In the genomic region with DNA sequence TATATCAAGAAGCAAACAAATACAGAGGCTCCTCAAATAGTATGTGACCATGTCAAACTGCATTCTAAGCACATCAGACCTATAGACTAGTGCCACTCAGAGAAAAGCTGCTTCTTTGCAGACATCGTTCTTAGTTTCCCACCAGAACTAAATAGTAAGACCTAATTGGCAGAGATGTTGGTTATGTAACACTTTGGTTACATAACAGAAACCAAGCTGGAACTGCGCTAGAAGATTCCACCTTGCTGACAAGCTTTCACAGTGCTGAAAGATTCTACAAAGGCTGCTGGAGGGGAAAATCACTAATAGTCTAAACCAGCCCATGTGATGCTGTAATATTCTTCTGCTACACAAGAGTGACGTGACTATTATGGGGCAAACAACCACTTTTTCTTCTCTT, we compare ENCODE assay signal across 22 mouse cellular contexts. TPM values are rescaled to one million over a fixed set of nuclear protein-coding genes. Genes with fewer than 3 reads are reported as not detected.
DNase-seq lines count a peak whose midpoint lies in the region; ATAC-seq and TF ChIP-seq lines count a peak whose summit lies in the region.
"Had no signal": no experiment of that assay in that cellular context is flagged by ENCODE, and none has a peak within 500 bp of the region (broad histone marks: within the 10 kb centered on the region; RNA-seq: fewer than 3 reads in every experiment).

No protein-coding gene starts in this region.

- ATAC-seq in kidney, embryonic 14.5 days (ENCODE audit: low FRiP score, low TSS enrichment), result no peak
- no peak for ATAC-seq in lung, postnatal 0 days
- ATAC-seq: activated CD4-positive, CD25-positive, alpha-beta regulatory T cell, adult 4 months; forebrain, embryonic 15.5 days; hindbrain, postnatal 0 days; Patski had no signal

- WGBS in kidney, adult 2 months, result 87% methylated on average over 3 of the region's 3 CpGs
- WGBS in kidney, embryonic 14.5 days, result 96% methylated on average over 3 of the region's 3 CpGs
- WGBS in lung, postnatal 0 days, result 89% methylated on average over 3 of the region's 3 CpGs

- no peak overlapping the region for H3K4me2 ChIP-seq in kidney, embryonic 14.5 days (replicated peaks; ENCODE audit: low read depth, low read length)
- no peak overlapping the region for H3K4me2 ChIP-seq in lung, postnatal 0 days (replicated peaks; ENCODE audit: low read depth, low read length)
- H3K4me2 ChIP-seq: embryonic facial prominence, embryonic 12.5 days; forebrain, embryonic 15.5 days; hindbrain, embryonic 12.5 days had no signal

- H3K4me1 ChIP-seq in kidney, adult 2 months (ENCODE audit: control insufficient read depth, insufficient read depth, low read length), result no peaks in the 10 kb centered on the region
- no peaks in the 10 kb centered on the region for H3K4me1 ChIP-seq in kidney, embryonic 14.5 days (ENCODE audit: control insufficient read depth, insufficient read depth, low read length)
- H3K4me1 ChIP-seq in lung, postnatal 0 days (ENCODE audit: insufficient read depth, low read depth, low read length), result no peaks in the 10 kb centered on the region
- H3K4me1 ChIP-seq: embryonic facial prominence, embryonic 12.5 days; forebrain, embryonic 15.5 days; hindbrain, embryonic 12.5 days had no signal

- no peak for TF ChIP-seq EP300 in lung, postnatal 0 days (IDR thresholded peaks at IDR 0.05)

- H3K27ac ChIP-seq in kidney, adult 2 months (ENCODE audit: insufficient read depth, low read depth, low read length), result no peak overlapping the region
- no peak overlapping the region for H3K27ac ChIP-seq in kidney, embryonic 14.5 days (ENCODE audit: low read depth, low read length)
- no peak overlapping the region for H3K27ac ChIP-seq in lung, postnatal 0 days (ENCODE audit: low read length)
- H3K27ac ChIP-seq: embryonic facial prominence, embryonic 12.5 days; forebrain, embryonic 15.5 days; hindbrain, embryonic 12.5 days; hindbrain, postnatal 0 days had no signal

- no peak for TF ChIP-seq CTCF in kidney, adult 2 months (conservative IDR thresholded peaks at IDR 0.05; ENCODE audit: insufficient read depth, insufficient read length, low read depth, low read length)
- TF ChIP-seq CTCF in lung, postnatal 0 days (IDR thresholded peaks at IDR 0.05), result no peak

- no peak for TF ChIP-seq POLR2A in kidney, adult 2 months (IDR thresholded peaks at IDR 0.05; ENCODE audit: low read depth, low read length)

- peak; percentile 28 for DNase-seq in kidney, adult 2 months
- peak; percentile 36 for DNase-seq in lung, postnatal 25 days (ENCODE audit: low spot score)
- DNase-seq in lung, postnatal 0 days (ENCODE audit: low spot score), result no peak
- DNase-seq in brain, adult 2 months (ENCODE audit: low read depth, low spot score), result peak; percentile 72
- DNase-seq in telencephalon, adult 2 months (ENCODE audit: low read depth, low spot score), result peak; percentile 67
- DNase-seq in adrenal gland, postnatal 14 days, result no peak
- DNase-seq: adrenal gland, adult 2 months; adrenal gland, postnatal 36 days; cerebellum, adult 11 months; cerebellum, adult 8-10 months; cerebellum, postnatal 14 days; gastrocnemius, postnatal 14 days; heart, postnatal 10 days; heart, postnatal 4 days had no signal

- no peak overlapping the region for H3K4me3 ChIP-seq in kidney, adult 2 months (ENCODE audit: insufficient read depth, low read depth, low read length)
- no peak overlapping the region for H3K4me3 ChIP-seq in kidney, embryonic 14.5 days (ENCODE audit: low read length)
- H3K4me3 ChIP-seq in lung, postnatal 0 days (ENCODE audit: low read depth, low read length), result no peak overlapping the region
- H3K4me3 ChIP-seq: embryonic facial prominence, embryonic 12.5 days; forebrain, embryonic 15.5 days; hindbrain, embryonic 12.5 days had no signal

- H3K27me3 ChIP-seq in kidney, adult 2 months (replicated peaks; ENCODE audit: control insufficient read depth, insufficient read depth, low read length), result no peaks in the 10 kb centered on the region
- H3K27me3 ChIP-seq in kidney, embryonic 14.5 days (ENCODE audit: control insufficient read depth, insufficient read depth, low read length), result no peaks in the 10 kb centered on the region
- no peaks in the 10 kb centered on the region for H3K27me3 ChIP-seq in lung, postnatal 0 days (replicated peaks; ENCODE audit: insufficient read depth, low read length)
- H3K27me3 ChIP-seq: CH12.LX; embryonic facial prominence, embryonic 12.5 days; forebrain, embryonic 15.5 days; hindbrain, embryonic 12.5 days; Patski had no signal

- H3K9ac ChIP-seq in kidney, embryonic 14.5 days (ENCODE audit: low read depth, low read length), result no peak overlapping the region
- H3K9ac ChIP-seq in lung, postnatal 0 days (replicated peaks; ENCODE audit: low read depth), result no peak overlapping the region
- H3K9ac ChIP-seq: embryonic facial prominence, embryonic 12.5 days; forebrain, embryonic 15.5 days; hindbrain, embryonic 12.5 days had no signal

- no peaks in the 10 kb centered on the region for H3K9me3 ChIP-seq in kidney, embryonic 14.5 days (ENCODE audit: control insufficient read depth, low read length)
- no peaks in the 10 kb centered on the region for H3K9me3 ChIP-seq in lung, postnatal 0 days (ENCODE audit: low read length)
- H3K9me3 ChIP-seq: embryonic facial prominence, embryonic 12.5 days; forebrain, embryonic 15.5 days; hindbrain, embryonic 12.5 days had no signal

- peaks cover 1% of the 10 kb centered on the region for H3K36me3 ChIP-seq in kidney, adult 2 months (ENCODE audit: control insufficient read depth, insufficient read depth, low read length)
- H3K36me3 ChIP-seq in kidney, embryonic 14.5 days (ENCODE audit: control insufficient read depth, insufficient read depth, low read length), result peaks cover 45% of the 10 kb centered on the region
- peaks cover 29% of the 10 kb centered on the region for H3K36me3 ChIP-seq in lung, postnatal 0 days (ENCODE audit: insufficient read depth, low read length)

RNA-seq across cellular contexts. Expression of gene Trip11, which starts 22.2 kb away (rescaled TPM):
- polyA plus RNA-seq in kidney, adult 2 months (2012; rRNA removed), result 4.0 and 4.2 TPM in 2 replicates
- polyA plus RNA-seq in kidney, embryonic 14.5 days (2014; fragmentation: Nextera tagmentation; extraction: Ambion mirVana), result 19.8 and 29.4 TPM in 2 replicates
- 30.8 and 33.4 TPM in 2 replicates for polyA plus RNA-seq in lung, postnatal 0 days (2015; fragmentation: Nextera tagmentation; extraction: Ambion mirVana)
- total RNA-seq in adrenal gland, postnatal 14 days (2021), result 34.7 and 37.3 TPM in 2 replicates

RNA-seq across cellular contexts. Expression of gene Atxn3, which starts 22.8 kb away (rescaled TPM):
- polyA plus RNA-seq in kidney, adult 2 months (2012; rRNA removed), result 3.7 and 5.5 TPM in 2 replicates
- polyA plus RNA-seq in kidney, embryonic 14.5 days (2014; fragmentation: Nextera tagmentation; extraction: Ambion mirVana), result 18.2 and 19.4 TPM in 2 replicates
- 14.1 and 15.3 TPM in 2 replicates for polyA plus RNA-seq in lung, postnatal 0 days (2015; fragmentation: Nextera tagmentation; extraction: Ambion mirVana)
- 14.6 and 23.3 TPM in 2 replicates for total RNA-seq in adrenal gland, postnatal 14 days (2021)

RNA-seq across cellular contexts. Expression of gene Cpsf2, which starts 40.6 kb away (rescaled TPM):
- 3.6 and 5.1 TPM in 2 replicates for polyA plus RNA-seq in kidney, adult 2 months (2012; rRNA removed)
- polyA plus RNA-seq in kidney, embryonic 14.5 days (2014; fragmentation: Nextera tagmentation; extraction: Ambion mirVana), result 26.7 and 35.3 TPM in 2 replicates
- polyA plus RNA-seq in lung, postnatal 0 days (2015; fragmentation: Nextera tagmentation; extraction: Ambion mirVana), result 13.1 and 13.6 TPM in 2 replicates
- 30.5 and 31.8 TPM in 2 replicates for total RNA-seq in adrenal gland, postnatal 14 days (2021)

Comparison
In these comparisons a context has a peak if more than half of its experiments do, and no peak if none do; other contexts are left out.
1. DNase-seq: peak in kidney, adult 2 months (single experiment), lung, postnatal 25 days (single experiment), brain, adult 2 months (single experiment) and telencephalon, adult 2 months (single experiment); none in lung, postnatal 0 days (single experiment) and adrenal gland, postnatal 14 days (single experiment).